Mouse (Mus musculus): Measurements from ENCODE around the gene Il10rb.

GRCm38 (mm10) chr16:91434119-91434518 is 28.2 kb downstream of the Il10rb start:
- TF ChIP-seq USF1 (IDR thresholded peaks at IDR 0.05; ENCODE audit: low read depth) = no peak
- TF ChIP-seq CTCF (IDR thresholded peaks at IDR 0.05; ENCODE audit: control insufficient read depth, insufficient read depth, insufficient read length) = no peak
- TF ChIP-seq CEBPB (IDR thresholded peaks at IDR 0.05; ENCODE audit: low read depth) = no peak
- TF ChIP-seq MYOG (IDR thresholded peaks at IDR 0.05; ENCODE audit: control insufficient read depth, extremely low read depth, insufficient read length) = no peak
- TF ChIP-seq FOSL1 (IDR thresholded peaks at IDR 0.05; ENCODE audit: insufficient read depth, low read length, poor library complexity, severe bottlenecking) = no peak

Measured in C2C12 (cell line).